Mouse (Mus musculus): Measurements from ENCODE around the gene Eif3d. TPM values are rescaled to one million over a fixed set of nuclear protein-coding genes. Genes with fewer than 3 reads are reported as not detected.

Gene Eif3d
- total and polyA plus RNA-seq, 3 experiments = 521 to 738 (median 619) TPM

- peaks cover 2 to 28% of the 10 kb centered on the region in 2 experiments for H3K4me1 ChIP-seq (ENCODE audit: control insufficient read depth in 1 of 2, insufficient read depth in 2 of 2, low read length in 2 of 2)
- peak overlapping the region in 1 of 2 experiments; percentile 49; a peak in 2 of 4 replicates for H3K4me3 ChIP-seq (ENCODE audit: control insufficient read depth in 1 of 2, insufficient read depth in 1 of 2, low read depth in 2 of 2, low read length in 2 of 2)
- H3K79me2 ChIP-seq (ENCODE audit: control insufficient read depth, insufficient read depth, low read length, poor library complexity) = peaks cover 5% of the 10 kb centered on the region; the same call in 1 of the 2 replicates
- no peak overlapping the region for H3K9ac ChIP-seq (ENCODE audit: control insufficient read depth, low read depth, low read length, poor library complexity, severe bottlenecking)
- no peak overlapping the region for H3K27ac ChIP-seq (ENCODE audit: control insufficient read depth, low read depth, low read length)
- DNase-seq (ENCODE audit: low read depth, low spot score) = no peak
- TF ChIP-seq POLR2AphosphoS2 (IDR thresholded peaks at IDR 0.05; ENCODE audit: low read length) (no peak), USF2 (IDR thresholded peaks at IDR 0.05; ENCODE audit: borderline replicate concordance in 1 of 2, insufficient read depth in 1 of 2, low read depth in 1 of 2, low read length in 2 of 2) (no peak), CHD2 (IDR thresholded peaks at IDR 0.05; ENCODE audit: low read length) (no peak), NRF1 (IDR thresholded peaks at IDR 0.05; ENCODE audit: insufficient read depth, low read depth, low read length, poor library complexity, severe bottlenecking) (no peak), MYB (IDR thresholded peaks at IDR 0.05; ENCODE audit: low read depth, low read length) (no peak), TBP (IDR thresholded peaks at IDR 0.05; ENCODE audit: low read depth, low read length) (no peak), TCF12 (IDR thresholded peaks at IDR 0.05; ENCODE audit: low read depth, low read length) (no peak), MAX (IDR thresholded peaks at IDR 0.05; ENCODE audit: low read length) (no peak)
- no peaks in the 10 kb centered on the region for H3K9me3 ChIP-seq (replicated peaks; ENCODE audit: insufficient read depth, low read length)
- H3K36me3 ChIP-seq (ENCODE audit: control insufficient read depth in 1 of 2, insufficient read depth in 2 of 2, low read length in 2 of 2) = peaks cover 0 to 16% of the 10 kb centered on the region in 2 experiments; a peak in 2 of 4 replicates
- no peaks in the 10 kb centered on the region for H3K27me3 ChIP-seq (ENCODE audit: control insufficient read depth in 1 of 2, insufficient read depth in 2 of 2, low read length in 2 of 2)
Measured at GRCm38 (mm10) chr15:77934326-77934725, 36.3 kb downstream of the Eif3d start.

GRCm38 (mm10) chr15:77933770-77934169 is 36.8 kb downstream of the Eif3d start:
- H3K27me3 ChIP-seq (ENCODE audit: control insufficient read depth in 1 of 2, insufficient read depth in 2 of 2, low read length in 2 of 2) = no peaks in the 10 kb centered on the region
- peak; percentile 92 for DNase-seq (ENCODE audit: low read depth, low spot score)
- peak overlapping the region; percentile 26 to 49; a peak in 3 of 4 replicates for H3K4me3 ChIP-seq (ENCODE audit: control insufficient read depth in 1 of 2, insufficient read depth in 1 of 2, low read depth in 2 of 2, low read length in 2 of 2)
- H3K27ac ChIP-seq (ENCODE audit: control insufficient read depth, low read depth, low read length) = no peak overlapping the region
- peaks cover 2 to 28% of the 10 kb centered on the region in 2 experiments for H3K4me1 ChIP-seq (ENCODE audit: control insufficient read depth in 1 of 2, insufficient read depth in 2 of 2, low read length in 2 of 2)
- H3K9me3 ChIP-seq (replicated peaks; ENCODE audit: insufficient read depth, low read length) = no peaks in the 10 kb centered on the region
- peaks cover 8% of the 10 kb centered on the region; the same call in 1 of the 2 replicates for H3K79me2 ChIP-seq (ENCODE audit: control insufficient read depth, insufficient read depth, low read length, poor library complexity)
- peaks cover 0 to 16% of the 10 kb centered on the region in 2 experiments; a peak in 2 of 4 replicates for H3K36me3 ChIP-seq (ENCODE audit: control insufficient read depth in 1 of 2, insufficient read depth in 2 of 2, low read length in 2 of 2)
- TF ChIP-seq RAD21 (IDR thresholded peaks at IDR 0.05; ENCODE audit: low read depth, low read length) (peak; percentile 67), SIN3A (IDR thresholded peaks at IDR 0.05; ENCODE audit: low read length) (peak; percentile 30; the same call in 1 of the 2 replicates), TCF12 (IDR thresholded peaks at IDR 0.05; ENCODE audit: low read depth, low read length) (no peak; the same call in 1 of the 2 replicates), MYC (IDR thresholded peaks at IDR 0.05; ENCODE audit: low read depth, low read length) (peak; percentile 71; the same call in 1 of the 2 replicates), KAT2A (conservative IDR thresholded peaks at IDR 0.05; ENCODE audit: low read depth, low read length) (no peak), NRF1 (IDR thresholded peaks at IDR 0.05; ENCODE audit: insufficient read depth, low read depth, low read length, poor library complexity, severe bottlenecking) (no peak), MAX (IDR thresholded peaks at IDR 0.05; ENCODE audit: low read length) (peak; percentile 56), CTCF (IDR thresholded peaks at IDR 0.05 in 2 of 3, conservative IDR thresholded peaks at IDR 0.05 in 1 of 3; ENCODE audit: control insufficient read depth in 1 of 3, insufficient read depth in 1 of 3, low read depth in 2 of 3, low read length in 3 of 3, poor library complexity in 1 of 3, severe bottlenecking in 1 of 3) (peak; percentile 94 to 95 (median 95)), ELF1 (IDR thresholded peaks at IDR 0.05; ENCODE audit: low read depth, low read length) (peak; percentile 11; the same call in 1 of the 2 replicates), MXI1 (IDR thresholded peaks at IDR 0.05; ENCODE audit: low read depth, low read length) (peak; percentile 42; the same call in 1 of the 2 replicates), ZNF384 (IDR thresholded peaks at IDR 0.05; ENCODE audit: low read depth, low read length) (no peak), BHLHE40 (IDR thresholded peaks at IDR 0.05; ENCODE audit: borderline replicate concordance, low read depth, low read length) (peak; percentile 41; the same call in 1 of the 2 replicates), MYB (IDR thresholded peaks at IDR 0.05; ENCODE audit: low read depth, low read length) (no peak), ZC3H11A (IDR thresholded peaks at IDR 0.05; ENCODE audit: low read depth, low read length) (peak; percentile 35; the same call in 1 of the 2 replicates), TAL1 (IDR thresholded peaks at IDR 0.05; ENCODE audit: low read length) (no peak), UBTF (IDR thresholded peaks at IDR 0.05; ENCODE audit: borderline replicate concordance, insufficient read depth, low read depth, low read length) (no peak), RCOR1 (IDR thresholded peaks at IDR 0.05; ENCODE audit: low read depth, low read length) (no peak), POLR2A (IDR thresholded peaks at IDR 0.05; ENCODE audit: control insufficient read depth in 1 of 2, insufficient read depth in 1 of 2, low read depth in 1 of 2, low read length in 2 of 2, poor library complexity in 1 of 2) (no peak), SMC3 (IDR thresholded peaks at IDR 0.05; ENCODE audit: low read depth, low read length) (peak; percentile 65), TBP (IDR thresholded peaks at IDR 0.05; ENCODE audit: low read depth, low read length) (0 out of 2 replicates have a peak, but pooled peaks have one; percentile 14)
- H3K9ac ChIP-seq (ENCODE audit: control insufficient read depth, low read depth, low read length, poor library complexity, severe bottlenecking) = peak overlapping the region; percentile 42

Measured in MEL (cell line).